Mouse (Mus musculus) midbrain, embryonic 14.5 days (tissue): ENCODE measurements around the gene Ppp1r13b. TPM values are rescaled to one million over a fixed set of nuclear protein-coding genes. Genes with fewer than 3 reads are reported as not detected.

Experiments
- ATAC-seq: fragments of 200-750 bp; cut with Nextera tagmentation; 2 replicates; pipeline ENCODE4 v1.8.0; 2017; ENCODE audit warnings: moderate number of reproducible peaks, moderate library complexity; ENCODE audit not compliant: low FRiP score, low TSS enrichment
- DNase-seq: peaks from one replicate; pipeline ENCODE4 v3.0.0-alpha.2; 2015
- H3K27ac ChIP-seq: fragments of 300-500 bp; sonication (generic); replicated peaks from 2 replicates; pipeline ENCODE4 v1.5.1; 2014; ENCODE audit warnings: mild to moderate bottlenecking, low read depth, low read length, moderate library complexity
- H3K27me3 ChIP-seq: fragments of 300-500 bp; sonication (generic); 2 replicates; pipeline ENCODE4 v1.6.1; 2014; ENCODE audit warnings: low read length, control low read depth, mixed read lengths; ENCODE audit not compliant: control insufficient read depth, insufficient read depth
- H3K36me3 ChIP-seq: fragments of 300-500 bp; sonication (generic); 2 replicates; pipeline ENCODE4 v1.6.1; 2014; ENCODE audit warnings: low read length, control low read depth; ENCODE audit not compliant: control insufficient read depth, insufficient read depth
- H3K4me1 ChIP-seq: fragments of 300-500 bp; sonication (generic); 2 replicates; pipeline ENCODE4 v1.6.1; 2014; ENCODE audit warnings: mild to moderate bottlenecking, antibody characterized with exemption, low read length, control low read depth; ENCODE audit not compliant: control insufficient read depth, insufficient read depth
- H3K4me2 ChIP-seq: fragments of 300-500 bp; sonication (generic); 2 replicates; pipeline ENCODE4 v1.6.1; 2014; ENCODE audit warnings: mild to moderate bottlenecking, low read length, moderate library complexity
- H3K4me3 ChIP-seq: fragments of 300-500 bp; sonication (generic); replicated peaks from 2 replicates; pipeline ENCODE4 v1.5.1; 2014; ENCODE audit warnings: low read depth, low read length
- H3K9ac ChIP-seq: fragments of 300-500 bp; sonication (generic); replicated peaks from 2 replicates; pipeline ENCODE4 v1.6.1; 2014; ENCODE audit warnings: mild to moderate bottlenecking, low read length, moderate library complexity
- H3K9me3 ChIP-seq: fragments of 300-500 bp; sonication (generic); 2 replicates; pipeline ENCODE4 v1.6.1; 2016; ENCODE audit warnings: low read length, control low read depth, mixed read lengths; ENCODE audit not compliant: control insufficient read depth
- WGBS: fragments of 180-500 bp; shearing (Covaris S2); extraction: QIAGEN DNeasy Blood & Tissue Kit; methylation state at CpG from one replicate; pipeline ENCODE4 v1.1.7; 2014; 5-methylcytosine and 5-hydroxymethylcytosine counted together
- polyA plus RNA-seq: library from polyadenylated mRNA; unstranded; fragments of >200 nt; fragmentation: Nextera tagmentation; extraction: Ambion mirVana; gene quantifications from 2 replicates; pipeline ENCODE4 v1.2.1, GENCODE M21; 2014

The Ppp1r13b gene
- polyA plus RNA-seq, 1 experiment from 2014 or later, result 38.1 TPM

GRCm38 (mm10) chr12:111803538-111803937 is 104.4 kb downstream of the Ppp1r13b start:
- ATAC-seq (no peak), DNase-seq (no peak)
- WGBS, result 94% methylated on average over 5 of the region's 5 CpGs
- Histone ChIP-seq H3K9me3 (no peaks in the 10 kb centered on the region), H3K36me3 (peaks cover 78% of the 10 kb centered on the region), H3K4me2 (no peak overlapping the region), H3K27ac (no peak overlapping the region), H3K27me3 (no peaks in the 10 kb centered on the region), H3K4me1 (no peaks in the 10 kb centered on the region), H3K9ac (no peak overlapping the region), H3K4me3 (no peak overlapping the region)

GRCm38 (mm10) chr12:111800459-111801183 is 107.3 kb downstream of the Ppp1r13b start:
- Histone ChIP-seq H3K27me3 (no peaks in the 10 kb centered on the region), H3K27ac (no peak overlapping the region), H3K4me1 (no peaks in the 10 kb centered on the region), H3K4me3 (no peak overlapping the region), H3K4me2 (no peak overlapping the region), H3K36me3 (peaks cover 87% of the 10 kb centered on the region), H3K9ac (no peak overlapping the region), H3K9me3 (no peaks in the 10 kb centered on the region)
- 81% methylated on average over 10 of the region's 10 CpGs for WGBS
- DNase-seq (no peak), ATAC-seq (no peak)

- H3K27ac ChIP-seq, result no peak overlapping the region
- ATAC-seq, result no peak
- H3K27me3 ChIP-seq, result no peaks in the 10 kb centered on the region
- H3K9me3 ChIP-seq, result no peaks in the 10 kb centered on the region
- H3K4me2 ChIP-seq, result no peak overlapping the region
- peaks cover 90% of the 10 kb centered on the region for H3K36me3 ChIP-seq
- H3K4me1 ChIP-seq, result no peaks in the 10 kb centered on the region
- no peak for DNase-seq
- WGBS, result 96% methylated on average over 13 of the region's 13 CpGs
- no peak overlapping the region for H3K4me3 ChIP-seq
- H3K9ac ChIP-seq, result no peak overlapping the region
Observed at GRCm38 (mm10) chr12:111798493-111798892, 109.4 kb downstream of the Ppp1r13b start.

- WGBS, result 83% methylated on average over 8 of the region's 8 CpGs
- Histone ChIP-seq H3K36me3 (peaks cover 90% of the 10 kb centered on the region), H3K9me3 (no peaks in the 10 kb centered on the region), H3K4me3 (no peak overlapping the region), H3K27ac (no peak overlapping the region), H3K9ac (no peak overlapping the region), H3K27me3 (no peaks in the 10 kb centered on the region), H3K4me1 (no peaks in the 10 kb centered on the region), H3K4me2 (no peak overlapping the region)
- no peak for ATAC-seq
- DNase-seq, result no peak
Observed at GRCm38 (mm10) chr12:111797251-111797650, 110.7 kb downstream of the Ppp1r13b start.

GRCm38 (mm10) chr12:111795180-111795895 is 112.6 kb downstream of the Ppp1r13b start:
- DNase-seq (no peak), ATAC-seq (no peak)
- no peak overlapping the region for H3K9ac ChIP-seq
- peaks cover 93% of the 10 kb centered on the region for H3K36me3 ChIP-seq
- WGBS, result 93% methylated on average over 28 of the region's 28 CpGs
- H3K4me1 ChIP-seq, result no peaks in the 10 kb centered on the region
- H3K27me3 ChIP-seq, result no peaks in the 10 kb centered on the region
- no peak overlapping the region for H3K27ac ChIP-seq
- H3K4me2 ChIP-seq, result no peak overlapping the region
- H3K9me3 ChIP-seq, result no peaks in the 10 kb centered on the region
- H3K4me3 ChIP-seq, result no peak overlapping the region

- Histone ChIP-seq H3K27me3 (no peaks in the 10 kb centered on the region), H3K4me3 (no peak overlapping the region), H3K9me3 (no peaks in the 10 kb centered on the region), H3K9ac (no peak overlapping the region), H3K4me2 (no peak overlapping the region), H3K4me1 (no peaks in the 10 kb centered on the region), H3K27ac (no peak overlapping the region), H3K36me3 (peaks cover 95% of the 10 kb centered on the region)
- 96% methylated on average over 18 of the region's 18 CpGs for WGBS
- ATAC-seq (no peak), DNase-seq (no peak)
Observed at GRCm38 (mm10) chr12:111794526-111795179, 113.3 kb downstream of the Ppp1r13b start.

GRCm38 (mm10) chr12:111794102-111794501 is 113.8 kb downstream of the Ppp1r13b start:
- H3K4me1 ChIP-seq, result no peaks in the 10 kb centered on the region
- H3K36me3 ChIP-seq, result peaks cover 96% of the 10 kb centered on the region
- no peak overlapping the region for H3K4me2 ChIP-seq
- WGBS, result 81% methylated on average over 22 of the region's 22 CpGs
- no peaks in the 10 kb centered on the region for H3K9me3 ChIP-seq
- DNase-seq (no peak), ATAC-seq (no peak)
- H3K27me3 ChIP-seq, result no peaks in the 10 kb centered on the region
- no peak overlapping the region for H3K27ac ChIP-seq
- H3K4me3 ChIP-seq, result no peak overlapping the region
- H3K9ac ChIP-seq, result no peak overlapping the region

GRCm38 (mm10) chr12:111791474-111792104 is 116.3 kb downstream of the Ppp1r13b start:
- WGBS, result 83% methylated on average over 13 of the region's 13 CpGs
- H3K9ac ChIP-seq, result no peak overlapping the region
- no peaks in the 10 kb centered on the region for H3K9me3 ChIP-seq
- 0 out of 2 replicates have a peak overlapping the region, but pooled peaks have one; percentile 20 for H3K27ac ChIP-seq
- no peaks in the 10 kb centered on the region for H3K4me1 ChIP-seq
- H3K4me2 ChIP-seq, result no peak overlapping the region
- no peaks in the 10 kb centered on the region for H3K27me3 ChIP-seq
- DNase-seq, result no peak
- no peak overlapping the region for H3K4me3 ChIP-seq
- no peak for ATAC-seq
- peaks cover 98% of the 10 kb centered on the region for H3K36me3 ChIP-seq
